Mouse (Mus musculus) stomach, embryonic 14.5 days (tissue): ENCODE measurements around the gene Mlec. TPM values are rescaled to one million over a fixed set of nuclear protein-coding genes. Genes with fewer than 3 reads are reported as not detected.

Experiments used
- ATAC-seq: fragments of 200-750 bp; cut with Nextera tagmentation; 2 replicates; pipeline ENCODE4 v1.8.0; 2017; ENCODE audit warnings: low read depth, moderate TSS enrichment; ENCODE audit not compliant: insufficient number of reproducible peaks, insufficient read depth, low FRiP score
- H3K27ac ChIP-seq: fragments of 300-500 bp; sonication (generic); 2 replicates; pipeline ENCODE4 v1.5.1; 2014; ENCODE audit warnings: mild to moderate bottlenecking, low read length, moderate library complexity, mixed read lengths
- H3K27me3 ChIP-seq: fragments of 300-500 bp; sonication (generic); 2 replicates; pipeline ENCODE4 v1.6.1; 2014; ENCODE audit warnings: low read length, control low read depth, mixed read lengths; ENCODE audit not compliant: control insufficient read depth, insufficient read depth
- H3K36me3 ChIP-seq: fragments of 300-500 bp; sonication (generic); 2 replicates; pipeline ENCODE4 v1.6.1; 2014; ENCODE audit warnings: mild to moderate bottlenecking, control low read depth, low read length, moderate library complexity, mixed read lengths; ENCODE audit not compliant: control insufficient read depth, insufficient read depth
- H3K4me1 ChIP-seq: fragments of 300-500 bp; sonication (generic); 2 replicates; pipeline ENCODE4 v1.6.1; 2014; ENCODE audit warnings: low read length, control low read depth, mixed read lengths; ENCODE audit not compliant: control insufficient read depth, insufficient read depth
- H3K4me2 ChIP-seq: fragments of 300-500 bp; sonication (generic); replicated peaks from 2 replicates; pipeline ENCODE4 v1.6.1; 2014; ENCODE audit warnings: low read depth, low read length, control low read depth
- H3K4me3 ChIP-seq: fragments of 300-500 bp; sonication (generic); 2 replicates; pipeline ENCODE4 v1.5.1; 2014; ENCODE audit warnings: low read depth, low read length, control low read depth
- H3K9ac ChIP-seq: fragments of 300-500 bp; sonication (generic); replicated peaks from 2 replicates; pipeline ENCODE4 v1.6.1; 2014; ENCODE audit warnings: low read depth, mild to moderate bottlenecking, control low read depth, low read length, moderate library complexity, mixed read lengths
- H3K9me3 ChIP-seq: fragments of 300-500 bp; sonication (generic); 2 replicates; pipeline ENCODE4 v1.6.1; 2016; ENCODE audit warnings: low read depth, low read length, control low read depth; ENCODE audit not compliant: control insufficient read depth
- WGBS: fragments of 180-500 bp; shearing (Covaris S2); extraction: QIAGEN DNeasy Blood & Tissue Kit; methylation state at CpG from one replicate; pipeline ENCODE4 v1.1.7; 2014; 5-methylcytosine and 5-hydroxymethylcytosine counted together
- polyA plus RNA-seq: library from polyadenylated mRNA; unstranded; fragments of >200 nt; fragmentation: Nextera tagmentation; extraction: Ambion mirVana; gene quantifications from 2 replicates; pipeline ENCODE4 v1.2.1, GENCODE M21; 2014

Gene Mlec
- polyA plus RNA-seq, 1 experiment from 2014 or later: 52.6 TPM

GRCm38 (mm10) chr5:115145253-115145968, 12.6 kb downstream of the Mlec start:
- H3K4me3 ChIP-seq: no peak overlapping the region
- no peak overlapping the region for H3K9ac ChIP-seq
- no peak overlapping the region for H3K27ac ChIP-seq
- H3K27me3 ChIP-seq: no peaks in the 10 kb centered on the region
- H3K36me3 ChIP-seq: peaks cover 50% of the 10 kb centered on the region
- no peaks in the 10 kb centered on the region for H3K9me3 ChIP-seq
- H3K4me1 ChIP-seq: no peaks in the 10 kb centered on the region
- WGBS: 81% methylated on average over 11 of the region's 11 CpGs
- no peak overlapping the region for H3K4me2 ChIP-seq
- no peak for ATAC-seq

- WGBS: 72% methylated on average over 6 of the region's 6 CpGs
These were observed 13.5 kb downstream of the Mlec start for GRCm38 (mm10) chr5:115144471-115144870.

DNA sequence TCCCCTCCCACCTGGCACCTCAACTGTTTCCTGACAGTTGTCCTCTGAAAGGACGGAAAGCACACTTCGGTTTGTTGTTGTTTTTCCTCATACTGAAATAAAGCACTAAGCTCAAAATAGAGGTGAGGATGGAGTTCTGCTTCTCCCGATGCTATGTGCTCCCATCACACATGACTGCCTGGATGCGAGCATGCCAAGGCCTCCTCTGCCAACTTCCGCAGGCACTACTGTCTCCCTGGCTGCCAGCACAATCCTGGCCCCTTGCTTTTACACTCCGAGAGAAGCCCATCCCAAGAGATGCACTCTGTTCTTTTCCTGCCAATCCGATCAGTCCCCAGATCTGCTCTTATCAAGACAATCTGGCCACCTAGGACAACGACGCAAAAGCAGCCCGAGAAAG, 14.4 kb downstream of the Mlec start:
- Histone ChIP-seq H3K27ac (no peak overlapping the region), H3K27me3 (no peaks in the 10 kb centered on the region), H3K36me3 (peaks cover 33% of the 10 kb centered on the region), H3K4me2 (no peak overlapping the region), H3K9ac (no peak overlapping the region), H3K4me3 (no peak overlapping the region), H3K4me1 (no peaks in the 10 kb centered on the region), H3K9me3 (no peaks in the 10 kb centered on the region)
- 75% methylated on average over 10 of the region's 10 CpGs for WGBS
- no peak for ATAC-seq

More at GRCm38 (mm10) chr5:115144471-115144870, 13.5 kb downstream of the Mlec start:
- ATAC-seq: no peak
- Histone ChIP-seq H3K27ac (no peak overlapping the region), H3K36me3 (peaks cover 40% of the 10 kb centered on the region), H3K4me1 (no peaks in the 10 kb centered on the region), H3K4me3 (no peak overlapping the region), H3K27me3 (no peaks in the 10 kb centered on the region), H3K9me3 (no peaks in the 10 kb centered on the region), H3K4me2 (no peak overlapping the region), H3K9ac (no peak overlapping the region)

- H3K36me3 ChIP-seq: peaks cover 20% of the 10 kb centered on the region
- H3K4me3 ChIP-seq: no peak overlapping the region
- H3K4me2 ChIP-seq: no peak overlapping the region
- no peaks in the 10 kb centered on the region for H3K27me3 ChIP-seq
- no peaks in the 10 kb centered on the region for H3K4me1 ChIP-seq
- no peak for ATAC-seq
- 88% methylated on average over 9 of the region's 9 CpGs for WGBS
- H3K27ac ChIP-seq: no peak overlapping the region
- H3K9me3 ChIP-seq: no peaks in the 10 kb centered on the region
- H3K9ac ChIP-seq: no peak overlapping the region
These were observed 15.7 kb downstream of the Mlec start for GRCm38 (mm10) chr5:115142166-115142697.

GRCm38 (mm10) chr5:115140726-115141125, 17.3 kb downstream of the Mlec start:
- Histone ChIP-seq H3K4me2 (no peak overlapping the region), H3K9ac (no peak overlapping the region), H3K4me3 (no peak overlapping the region), H3K27me3 (no peaks in the 10 kb centered on the region), H3K36me3 (peaks cover 8% of the 10 kb centered on the region; the same call in 1 of the 2 replicates), H3K9me3 (no peaks in the 10 kb centered on the region), H3K27ac (no peak overlapping the region), H3K4me1 (no peaks in the 10 kb centered on the region)
- ATAC-seq: no peak
- 42% methylated on average over 3 of the region's 3 CpGs for WGBS

DNA sequence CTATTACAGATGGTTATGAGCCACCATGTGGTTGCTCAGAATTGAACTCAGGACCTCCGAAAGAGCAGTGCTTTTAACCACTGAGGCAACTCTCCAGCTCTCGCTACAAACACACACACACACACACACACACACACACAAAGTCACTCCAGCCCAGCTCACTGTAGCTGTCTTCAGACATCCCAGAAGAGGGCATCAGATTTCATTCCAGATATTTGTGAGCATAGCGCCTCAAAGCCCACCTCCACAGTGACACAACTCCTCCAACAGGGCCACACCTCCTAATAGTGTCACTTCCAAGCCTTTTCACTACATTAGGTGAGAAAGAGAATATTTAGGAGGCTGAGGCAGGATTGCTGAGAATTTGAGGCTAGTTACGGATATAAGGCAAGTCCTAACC, 18.9 kb downstream of the Mlec start:
- H3K4me3 ChIP-seq: no peak overlapping the region
- H3K4me1 ChIP-seq: no peaks in the 10 kb centered on the region
- 52% methylated on average over 4 of the region's 4 CpGs for WGBS
- H3K27me3 ChIP-seq: no peaks in the 10 kb centered on the region
- no peak overlapping the region for H3K4me2 ChIP-seq
- H3K9me3 ChIP-seq: no peaks in the 10 kb centered on the region
- H3K36me3 ChIP-seq: no peaks in the 10 kb centered on the region
- no peak for ATAC-seq
- H3K27ac ChIP-seq: no peak overlapping the region
- H3K9ac ChIP-seq: no peak overlapping the region

DNA sequence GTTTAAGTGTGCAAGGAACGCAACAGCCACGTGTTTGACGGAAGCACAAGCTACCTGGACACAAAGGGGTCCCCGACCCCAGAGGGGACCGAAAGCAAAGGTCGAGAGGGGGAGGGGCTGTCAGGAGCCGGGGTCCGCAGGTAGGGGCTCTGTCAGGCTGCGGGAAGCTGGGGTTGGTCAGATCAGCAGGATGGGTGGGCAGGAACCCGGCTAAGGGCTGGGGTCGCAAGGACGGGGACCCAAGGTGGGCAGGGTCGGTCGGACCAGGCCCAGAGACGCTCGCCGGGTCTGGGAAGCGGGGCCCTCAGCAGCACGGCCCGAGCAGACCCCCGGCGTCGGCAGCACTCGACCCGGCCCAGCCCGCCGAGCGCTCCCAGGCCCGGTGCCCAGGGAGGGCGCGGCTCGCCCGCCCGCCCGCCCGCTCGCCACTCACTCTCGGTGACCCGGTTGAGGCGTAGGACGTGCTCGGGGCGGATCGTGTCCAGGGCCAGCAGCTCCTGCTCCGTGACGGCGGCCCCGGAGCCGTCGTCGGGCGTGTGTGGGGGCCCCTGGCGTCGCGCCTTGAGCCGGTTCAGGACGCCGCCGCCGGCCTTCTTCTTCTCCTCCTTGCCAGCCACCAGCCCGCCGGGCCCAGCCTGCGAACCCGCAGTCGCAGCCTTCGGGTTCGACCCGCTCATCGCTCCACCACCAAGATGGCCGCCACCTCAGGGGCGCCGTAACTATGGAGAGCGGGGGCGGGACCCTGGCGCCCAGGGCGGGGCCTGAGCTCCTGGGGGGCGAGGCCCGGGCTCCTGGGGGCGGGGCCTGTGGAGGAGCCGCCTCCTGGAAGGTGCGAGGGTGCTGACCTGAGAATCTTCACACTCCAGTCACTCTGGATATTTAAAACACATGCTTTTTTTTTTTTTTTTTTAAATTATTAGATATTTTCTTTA, 23.5 kb downstream of the Mlec start, which contains the start of gene Unc119b:
Gene Unc119b (minus strand): TSS at position 742 of the 932 bp plus-strand sequence.
- peak within 1 kb of the TSS; percentile 96 for H3K4me2 ChIP-seq
- no peaks in the 10 kb centered on the region for H3K36me3 ChIP-seq
- H3K4me3 ChIP-seq: peak within 1 kb of the TSS; percentile 97
- H3K27ac ChIP-seq: no peak within 1 kb of the TSS
- peaks cover 9% of the 10 kb centered on the region; the same call in 1 of the 2 replicates for H3K4me1 ChIP-seq
- H3K9me3 ChIP-seq: no peaks in the 10 kb centered on the region
- H3K9ac ChIP-seq: peak within 1 kb of the TSS; percentile 60
- no peaks in the 10 kb centered on the region for H3K27me3 ChIP-seq
- WGBS: under 1% methylated on average over 74 of the region's 81 CpGs
- peak; percentile 93 for ATAC-seq

DNA sequence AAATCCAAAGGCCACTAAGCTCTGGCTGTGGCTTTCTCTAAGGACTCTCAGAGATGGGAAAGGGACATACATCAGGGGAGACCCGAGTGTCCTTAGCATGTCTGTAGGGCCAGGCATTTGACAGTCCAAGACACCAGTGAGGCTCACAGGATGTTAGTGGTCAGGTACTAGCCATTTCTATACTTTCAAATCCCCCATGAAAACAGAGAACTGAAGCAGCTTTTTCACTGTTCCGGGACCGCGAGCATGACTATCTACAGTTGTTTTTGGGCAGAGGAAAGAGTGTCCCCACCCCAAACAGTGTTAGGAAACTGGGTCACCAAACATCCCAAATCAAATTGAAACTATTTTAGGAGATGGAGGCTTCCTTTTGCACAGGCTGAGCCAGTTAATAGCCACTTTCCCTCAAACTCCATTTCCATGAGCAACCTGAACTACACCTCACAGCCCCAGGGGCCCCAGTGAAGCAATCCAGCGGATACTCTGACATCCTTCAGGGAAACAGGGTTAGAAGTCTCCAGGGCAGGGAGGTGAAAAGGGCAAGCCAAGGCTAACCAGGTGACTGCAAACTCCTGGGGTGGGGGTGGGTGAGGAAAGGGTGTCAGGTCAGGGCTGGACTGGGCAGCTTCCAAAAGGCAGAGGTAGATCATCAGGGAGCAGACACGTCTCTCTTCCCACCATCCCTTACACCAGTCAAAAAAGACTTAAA, 24.5 kb downstream of the Mlec start:
- ATAC-seq: no peak
- H3K4me3 ChIP-seq: peak overlapping the region; percentile 97
- H3K4me1 ChIP-seq: peaks cover 9% of the 10 kb centered on the region; the same call in 1 of the 2 replicates
- H3K9me3 ChIP-seq: no peaks in the 10 kb centered on the region
- H3K36me3 ChIP-seq: no peaks in the 10 kb centered on the region
- no peak overlapping the region for H3K27ac ChIP-seq
- WGBS: 49% methylated on average over 6 of the region's 6 CpGs
- H3K9ac ChIP-seq: peak overlapping the region; percentile 60; the same call in 1 of the 2 replicates
- no peaks in the 10 kb centered on the region for H3K27me3 ChIP-seq
- peak overlapping the region; percentile 96 for H3K4me2 ChIP-seq
